Mouse (Mus musculus): ENCODE measurements around the gene Ap1m2.

- TF ChIP-seq CTCF (IDR thresholded peaks at IDR 0.05 in 2 of 3, conservative IDR thresholded peaks at IDR 0.05 in 1 of 3; ENCODE audit: control insufficient read depth in 1 of 3, insufficient read depth in 1 of 3, low read depth in 2 of 3, low read length in 3 of 3, poor library complexity in 1 of 3, severe bottlenecking in 1 of 3) (no peak), NELFE (IDR thresholded peaks at IDR 0.05; ENCODE audit: low read depth, low read length) (no peak), CHD1 (IDR thresholded peaks at IDR 0.05; ENCODE audit: low read depth, low read length) (no peak), SMC3 (IDR thresholded peaks at IDR 0.05; ENCODE audit: low read depth, low read length) (no peak), POLR2AphosphoS5 (IDR thresholded peaks at IDR 0.05; ENCODE audit: borderline replicate concordance, low read depth, low read length) (no peak), GATA1 (IDR thresholded peaks at IDR 0.05; ENCODE audit: low read depth, low read length) (no peak), KAT2A (conservative IDR thresholded peaks at IDR 0.05; ENCODE audit: low read depth, low read length) (no peak), SIN3A (IDR thresholded peaks at IDR 0.05; ENCODE audit: low read length) (no peak), ZC3H11A (IDR thresholded peaks at IDR 0.05; ENCODE audit: low read depth, low read length) (no peak)
Measured at GRCm38 (mm10) chr9:21251116-21251735, 60.9 kb downstream of the Ap1m2 start.
